25 mouse cellular contexts compared by ENCODE assay signal in genomic region chr3:54611431-54611990, GRCm38 (mm10).
DNase-seq lines count a peak whose midpoint lies in the region; ATAC-seq lines count a peak whose summit lies in the region.
"Had no signal": no experiment of that assay in that cellular context is flagged by ENCODE, and none has a peak within 500 bp of the region (broad histone marks: within the 10 kb centered on the region; RNA-seq: fewer than 3 reads in every experiment).

No protein-coding gene starts in this region.

- peak; percentile 71 to 72 for ATAC-seq in hematopoietic stem cell, adult 5-6 weeks (replicated peaks in 1 of 2; ENCODE audit: insufficient read depth in 1 of 2, low FRiP score in 2 of 2, low TSS enrichment in 1 of 2, low read depth in 1 of 2, poor library complexity in 2 of 2, severe bottlenecking in 2 of 2)
- ATAC-seq: forebrain, embryonic 15.5 days; midbrain, embryonic 13.5 days had no signal

- no peaks in the 10 kb centered on the region for H3K27me3 ChIP-seq in embryonic facial prominence, embryonic 10.5 days (replicated peaks; ENCODE audit: low read depth, poor library complexity, severe bottlenecking)
- H3K27me3 ChIP-seq: embryonic facial prominence, embryonic 13.5 days; forebrain, embryonic 15.5 days; heart, embryonic 13.5 days; hindbrain, embryonic 13.5 days; limb, embryonic 15.5 days; lung, embryonic 15.5 days; midbrain, embryonic 13.5 days had no signal

- DNase-seq in heart, adult 11 months = peak; percentile 88
- no peak for DNase-seq in heart, postnatal 4 days
- peak; percentile 13 for DNase-seq in embryonic facial prominence, embryonic 10.5 days (ENCODE audit: low spot score)
- peak; percentile 31 for DNase-seq in mesoderm, embryonic 11.5 days (ENCODE audit: low read depth, low spot score)
- DNase-seq in kidney, adult 9 months = no peak
- no peak for DNase-seq in spleen, postnatal 14 days (ENCODE audit: low spot score in 2 of 2)
- DNase-seq in left cerebral cortex, postnatal 4 days = no peak
- DNase-seq: adrenal gland, postnatal 14 days; B cell, adult 2 months; cerebellum, adult 8-10 months; cerebellum, postnatal 36 days; heart, adult 2 months; kidney, adult 8-10 months; kidney, postnatal 25 days; spleen, adult 18-20 months; thymus, postnatal 36 days had no signal

- no peak overlapping the region for H3K27ac ChIP-seq in embryonic facial prominence, embryonic 10.5 days (replicated peaks)
- H3K27ac ChIP-seq: embryonic facial prominence, embryonic 13.5 days; forebrain, embryonic 15.5 days; heart, adult 2 months; heart, embryonic 13.5 days; hindbrain, embryonic 13.5 days; limb, embryonic 15.5 days; liver, embryonic 14.5 days; lung, embryonic 15.5 days; midbrain, embryonic 13.5 days had no signal

- H3K9me3 ChIP-seq in embryonic facial prominence, embryonic 10.5 days = no peaks in the 10 kb centered on the region
- H3K9me3 ChIP-seq: embryonic facial prominence, embryonic 13.5 days; forebrain, embryonic 15.5 days; heart, embryonic 13.5 days; hindbrain, embryonic 13.5 days; limb, embryonic 15.5 days; lung, embryonic 15.5 days had no signal

- 61% methylated on average over 10 of the region's 10 CpGs for WGBS in embryonic facial prominence, embryonic 10.5 days

- intact Hi-C loops in left cerebral cortex, postnatal 4 days (cut with DNase I) = no loop called here

- no peak overlapping the region for H3K4me3 ChIP-seq in embryonic facial prominence, embryonic 10.5 days
- H3K4me3 ChIP-seq: embryonic facial prominence, embryonic 13.5 days; forebrain, embryonic 15.5 days; heart, adult 2 months; heart, embryonic 13.5 days; hindbrain, embryonic 13.5 days; limb, embryonic 15.5 days; lung, embryonic 15.5 days; midbrain, embryonic 13.5 days had no signal

- H3K36me3 ChIP-seq in embryonic facial prominence, embryonic 10.5 days (replicated peaks) = no peaks in the 10 kb centered on the region
- H3K36me3 ChIP-seq: embryonic facial prominence, embryonic 13.5 days; forebrain, embryonic 15.5 days; heart, embryonic 13.5 days; hindbrain, embryonic 13.5 days; limb, embryonic 15.5 days; lung, embryonic 15.5 days; midbrain, embryonic 13.5 days had no signal

- H3K4me1 ChIP-seq in embryonic facial prominence, embryonic 10.5 days = peaks cover 7% of the 10 kb centered on the region
- H3K4me1 ChIP-seq: forebrain, embryonic 15.5 days; heart, embryonic 13.5 days; hindbrain, embryonic 13.5 days; limb, embryonic 15.5 days; lung, embryonic 15.5 days; midbrain, embryonic 13.5 days had no signal

Comparison
In these comparisons a context has a peak if more than half of its experiments do, and no peak if none do; other contexts are left out.
1. DNase-seq: peak in heart, adult 11 months (single experiment), embryonic facial prominence, embryonic 10.5 days (single experiment) and mesoderm, embryonic 11.5 days (single experiment); none in heart, postnatal 4 days (single experiment), kidney, adult 9 months (single experiment), spleen, postnatal 14 days (0 of 2) and left cerebral cortex, postnatal 4 days (single experiment).